8 mouse cellular contexts compared by ENCODE assay signal in genomic region chr9:114688953-114689407, GRCm38 (mm10). TPM values are rescaled to one million over a fixed set of nuclear protein-coding genes. Genes with fewer than 3 reads are reported as not detected.
DNase-seq lines count a peak whose midpoint lies in the region; ATAC-seq lines count a peak whose summit lies in the region.

No protein-coding gene starts in this region.

- intact Hi-C loops in heart, postnatal 14 days (cut with DNase I), result loop anchor here (2.0 to 5.0 kb wide), 2 partner anchors 42 kb away; partner anchors contain the start of gene Cmtm6

- peaks cover 15% of the 10 kb centered on the region for H3K36me3 ChIP-seq in heart, embryonic 15.5 days
- peaks cover 33% of the 10 kb centered on the region for H3K36me3 ChIP-seq in forebrain, embryonic 10.5 days (replicated peaks)
- H3K36me3 ChIP-seq in limb, embryonic 10.5 days, result peaks cover 31% of the 10 kb centered on the region
- peaks cover 18% of the 10 kb centered on the region for H3K36me3 ChIP-seq in midbrain, embryonic 13.5 days

- no peaks in the 10 kb centered on the region for H3K27me3 ChIP-seq in heart, embryonic 15.5 days
- H3K27me3 ChIP-seq in forebrain, embryonic 10.5 days (ENCODE audit: poor library complexity, severe bottlenecking), result no peaks in the 10 kb centered on the region
- H3K27me3 ChIP-seq in limb, embryonic 10.5 days (ENCODE audit: low read depth, poor library complexity, severe bottlenecking), result no peaks in the 10 kb centered on the region
- no peaks in the 10 kb centered on the region for H3K27me3 ChIP-seq in midbrain, embryonic 13.5 days

- ATAC-seq in heart, embryonic 15.5 days (replicated peaks; ENCODE audit: insufficient number of reproducible peaks, insufficient read depth, low FRiP score, low read depth), result peak; percentile 53
- peak; percentile 80 for ATAC-seq in midbrain, embryonic 13.5 days

- WGBS in heart, embryonic 15.5 days, result under 1% methylated on average over 50 of the region's 50 CpGs
- under 1% methylated on average over 50 of the region's 50 CpGs for WGBS in forebrain, embryonic 10.5 days
- WGBS in limb, embryonic 10.5 days, result under 1% methylated on average over 50 of the region's 50 CpGs
- under 1% methylated on average over 43 of the region's 50 CpGs for WGBS in midbrain, embryonic 13.5 days

- no peak for DNase-seq in heart, postnatal 14 days
- peak; percentile 67 for DNase-seq in MN1 (ENCODE audit: low spot score)
- DNase-seq in forebrain, embryonic 10.5 days (ENCODE audit: extremely low spot score, low spot score), result peak; percentile 63
- peak; percentile 77 for DNase-seq in limb, embryonic 10.5 days (ENCODE audit: low spot score)
- no peak for DNase-seq in c-Kit-positive CD71-positive TER-119-positive erythroid progenitor cells, embryonic 14.5 days (ENCODE audit: low spot score)
- no peak for DNase-seq in cerebellum, adult 8-10 months

- peak overlapping the region; percentile 81 for H3K4me2 ChIP-seq in heart, embryonic 15.5 days
- peak overlapping the region; percentile 82 for H3K4me2 ChIP-seq in midbrain, embryonic 13.5 days (replicated peaks)

- H3K9ac ChIP-seq in heart, embryonic 15.5 days, result peak overlapping the region; percentile 95
- H3K9ac ChIP-seq in midbrain, embryonic 13.5 days (replicated peaks), result peak overlapping the region; percentile 99

- no peaks in the 10 kb centered on the region for H3K9me3 ChIP-seq in heart, embryonic 15.5 days (replicated peaks)
- no peaks in the 10 kb centered on the region for H3K9me3 ChIP-seq in forebrain, embryonic 10.5 days
- no peaks in the 10 kb centered on the region for H3K9me3 ChIP-seq in limb, embryonic 10.5 days (replicated peaks)
- no peaks in the 10 kb centered on the region for H3K9me3 ChIP-seq in midbrain, embryonic 13.5 days

- H3K27ac ChIP-seq in heart, embryonic 15.5 days, result peak overlapping the region; percentile 93
- peak overlapping the region; percentile 94 for H3K27ac ChIP-seq in forebrain, embryonic 10.5 days
- peak overlapping the region; percentile 95 for H3K27ac ChIP-seq in limb, embryonic 10.5 days
- peak overlapping the region; percentile 99 for H3K27ac ChIP-seq in midbrain, embryonic 13.5 days

- H3K4me3 ChIP-seq in heart, embryonic 15.5 days, result peak overlapping the region; percentile 89
- peak overlapping the region; percentile 94 for H3K4me3 ChIP-seq in forebrain, embryonic 10.5 days
- peak overlapping the region; percentile 99 for H3K4me3 ChIP-seq in limb, embryonic 10.5 days
- peak overlapping the region; percentile 92 for H3K4me3 ChIP-seq in midbrain, embryonic 13.5 days (replicated peaks)

- H3K4me1 ChIP-seq in heart, embryonic 15.5 days (replicated peaks), result peaks cover 22% of the 10 kb centered on the region
- H3K4me1 ChIP-seq in forebrain, embryonic 10.5 days, result peaks cover 30% of the 10 kb centered on the region
- peaks cover 22% of the 10 kb centered on the region for H3K4me1 ChIP-seq in limb, embryonic 10.5 days
- peaks cover 43% of the 10 kb centered on the region for H3K4me1 ChIP-seq in midbrain, embryonic 13.5 days (replicated peaks)

RNA-seq across cellular contexts. Expression of gene Dync1li1, which starts 0.4 kb away (rescaled TPM):
- polyA plus RNA-seq in heart, embryonic 15.5 days (2015; fragmentation: Nextera tagmentation; extraction: Ambion mirVana), result 72.3 and 73.5 TPM in 2 replicates
- 10 to 100 TPM; 76.2 to 78.2 TPM for total RNA-seq in heart, postnatal 14 days (2021)
- polyA plus RNA-seq in forebrain, embryonic 10.5 days (2016; fragmentation: Nextera tagmentation; extraction: Ambion mirVana), result 74.6 and 78.8 TPM in 2 replicates
- 76.8 and 78.2 TPM in 2 replicates for polyA plus RNA-seq in limb, embryonic 10.5 days (2016; fragmentation: Nextera tagmentation; extraction: Ambion mirVana)
- polyA plus RNA-seq in midbrain, embryonic 13.5 days (2015; fragmentation: Nextera tagmentation; extraction: Ambion mirVana), result 149 and 150 TPM in 2 replicates

RNA-seq across cellular contexts. Expression of gene Cmtm6, which starts 41.9 kb away (rescaled TPM):
- 39.3 and 47.0 TPM in 2 replicates for polyA plus RNA-seq in heart, embryonic 15.5 days (2015; fragmentation: Nextera tagmentation; extraction: Ambion mirVana)
- 10 to 100 TPM; 28.4 to 30.4 TPM for total RNA-seq in heart, postnatal 14 days (2021)
- 29.1 and 29.9 TPM in 2 replicates for polyA plus RNA-seq in forebrain, embryonic 10.5 days (2016; fragmentation: Nextera tagmentation; extraction: Ambion mirVana)
- polyA plus RNA-seq in limb, embryonic 10.5 days (2016; fragmentation: Nextera tagmentation; extraction: Ambion mirVana), result 28.9 and 29.4 TPM in 2 replicates
- 19.0 TPM in 2 replicates for polyA plus RNA-seq in midbrain, embryonic 13.5 days (2015; fragmentation: Nextera tagmentation; extraction: Ambion mirVana)

RNA-seq across cellular contexts. Expression of gene Cnot10, which starts 49.0 kb away (rescaled TPM):
- polyA plus RNA-seq in heart, embryonic 15.5 days (2015; fragmentation: Nextera tagmentation; extraction: Ambion mirVana), result 31.0 and 40.3 TPM in 2 replicates
- 10 to 100 TPM; 22.5 to 25.5 TPM for total RNA-seq in heart, postnatal 14 days (2021)
- 73.7 and 74.4 TPM in 2 replicates for polyA plus RNA-seq in forebrain, embryonic 10.5 days (2016; fragmentation: Nextera tagmentation; extraction: Ambion mirVana)
- polyA plus RNA-seq in limb, embryonic 10.5 days (2016; fragmentation: Nextera tagmentation; extraction: Ambion mirVana), result 71.0 and 82.1 TPM in 2 replicates
- 59.5 and 63.4 TPM in 2 replicates for polyA plus RNA-seq in midbrain, embryonic 13.5 days (2015; fragmentation: Nextera tagmentation; extraction: Ambion mirVana)

Comparison
In these comparisons a context has a peak if more than half of its experiments do, and no peak if none do; other contexts are left out.
1. DNase-seq: peak in MN1 (single experiment), forebrain, embryonic 10.5 days (single experiment) and limb, embryonic 10.5 days (single experiment); none in heart, postnatal 14 days (0 of 2), c-Kit-positive CD71-positive TER-119-positive erythroid progenitor cells, embryonic 14.5 days (single experiment) and cerebellum, adult 8-10 months (single experiment).
2. Peak in every context shown above with its lines, with median percentiles within 50 percentile points of each other: H3K27ac ChIP-seq and H3K4me3 ChIP-seq.